Mouse (Mus musculus): ENCODE data around the gene Cgnl1. TPM values are rescaled to one million over a fixed set of nuclear protein-coding genes. Genes with fewer than 3 reads are reported as not detected.

The Cgnl1 gene
- total and polyA plus RNA-seq, 3 experiments = 0.03 TPM; not detected in 2

DNA sequence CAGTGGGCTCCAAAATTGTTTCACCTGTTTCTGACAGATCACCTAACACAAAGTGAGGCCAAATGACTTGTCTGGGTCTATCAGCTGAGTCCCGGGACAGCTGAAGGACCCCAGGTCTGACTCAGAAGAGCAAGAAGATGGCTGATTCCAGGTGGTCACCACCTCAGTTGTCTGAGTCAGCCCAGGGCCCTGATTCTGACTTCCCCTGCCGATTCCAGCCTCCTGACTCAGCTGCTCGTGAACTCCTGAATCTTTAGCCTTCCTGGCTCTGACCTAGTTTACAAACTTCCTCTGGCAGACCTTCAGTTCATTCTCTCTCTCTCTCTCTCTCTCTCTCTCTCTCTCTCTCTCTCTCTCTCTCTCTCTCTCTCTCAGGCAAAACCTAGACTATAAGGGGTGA lies 86.6 kb downstream of the Cgnl1 start:
- Histone ChIP-seq H3K36me3 (replicated peaks in 1 of 2; ENCODE audit: control insufficient read depth in 1 of 2, insufficient read depth in 1 of 2, low read length in 1 of 2) (no peaks in the 10 kb centered on the region), H3K9me3 (replicated peaks; ENCODE audit: low read length) (no peaks in the 10 kb centered on the region), H3K79me2 (replicated peaks; ENCODE audit: control insufficient read depth, extremely low read depth, insufficient read depth, poor library complexity, severe bottlenecking) (no peaks in the 10 kb centered on the region), H3K27ac (ENCODE audit: insufficient read depth, low read depth) (no peak overlapping the region), H3K9ac (ENCODE audit: insufficient read depth, low read depth) (no peak overlapping the region), H3K4me3 (replicated peaks in 1 of 3; ENCODE audit: low read depth in 2 of 3, low read length in 2 of 3, poor library complexity in 1 of 3) (no peak overlapping the region), H3K4me2 (ENCODE audit: insufficient read depth, low read depth, poor library complexity, severe bottlenecking) (no peak overlapping the region), H3K4me1 (ENCODE audit: control insufficient read depth in 1 of 2, insufficient read depth in 2 of 2) (peaks cover 3 to 14% of the 10 kb centered on the region in 2 experiments; a peak in 2 of 4 replicates), H3K27me3 (replicated peaks) (no peaks in the 10 kb centered on the region)
- no peak for TF ChIP-seq ZMIZ1 (IDR thresholded peaks at IDR 0.05; ENCODE audit: low read depth, low read length)
- TF ChIP-seq HCFC1 (IDR thresholded peaks at IDR 0.05; ENCODE audit: low read depth, low read length) = no peak
- TF ChIP-seq MAX (IDR thresholded peaks at IDR 0.05; ENCODE audit: low read length) = no peak
- TF ChIP-seq EP300 (IDR thresholded peaks at IDR 0.05; ENCODE audit: low read length) = no peak
- TF ChIP-seq USF1 (IDR thresholded peaks at IDR 0.05; ENCODE audit: low read depth, low read length) = no peak
- no peak for TF ChIP-seq USF2 (conservative IDR thresholded peaks at IDR 0.05; ENCODE audit: low read depth, low read length)
- no peak for TF ChIP-seq JUN (IDR thresholded peaks at IDR 0.05; ENCODE audit: insufficient read depth, low read depth, low read length)
- TF ChIP-seq ETS1 (conservative IDR thresholded peaks at IDR 0.05; ENCODE audit: low read depth, low read length) = no peak
- TF ChIP-seq ELF1 (IDR thresholded peaks at IDR 0.05; ENCODE audit: low read depth, low read length) = no peak
- no peak for TF ChIP-seq TCF12 (IDR thresholded peaks at IDR 0.05; ENCODE audit: low read depth, low read length)
- no peak for TF ChIP-seq NELFE (IDR thresholded peaks at IDR 0.05; ENCODE audit: low read depth, low read length)
- no peak for TF ChIP-seq ZC3H11A (IDR thresholded peaks at IDR 0.05; ENCODE audit: low read depth, low read length)
- TF ChIP-seq RCOR1 (conservative IDR thresholded peaks at IDR 0.05; ENCODE audit: low read depth, low read length) = no peak
- dilution Hi-C loops (cut with MboI; ENCODE audit: extremely low pct_ligation_motif_present, extremely low pct_unique_long_range_greater_than_20kb, low sequenced_read_pairs) (no loop called here), in situ Hi-C loops (cut with MboI; ENCODE audit: low pct_ligation_motif_present, low pct_unique_long_range_greater_than_20kb, low sequenced_read_pairs) (no loop called here)
- no peak for DNase-seq (ENCODE audit: extremely low read depth)

DNA sequence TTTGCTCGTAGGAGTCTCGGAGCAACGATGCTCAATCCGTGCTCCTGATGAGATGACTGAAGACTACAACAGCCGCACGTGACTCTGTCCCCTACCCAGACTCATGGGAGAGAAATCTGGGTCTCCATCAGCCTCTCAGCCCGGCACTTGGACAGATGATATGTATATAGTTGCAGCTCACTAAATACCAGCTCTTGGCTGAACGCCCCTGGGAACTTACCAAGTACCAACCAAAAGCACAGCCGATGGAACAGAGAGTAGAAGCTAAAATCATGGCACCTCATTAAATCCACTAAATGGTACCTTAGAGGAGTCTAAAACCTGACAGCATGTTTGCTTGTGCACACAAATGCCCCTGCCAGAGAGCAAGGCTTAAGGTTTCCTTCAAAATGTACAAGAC lies 91.0 kb downstream of the Cgnl1 start:
- in situ Hi-C loops (cut with MboI; ENCODE audit: low pct_ligation_motif_present, low pct_unique_long_range_greater_than_20kb, low sequenced_read_pairs) = no loop called here
- Histone ChIP-seq H3K4me3 (replicated peaks in 1 of 3; ENCODE audit: low read depth in 2 of 3, low read length in 2 of 3, poor library complexity in 1 of 3) (no peak overlapping the region), H3K9me3 (replicated peaks; ENCODE audit: low read length) (no peaks in the 10 kb centered on the region), H3K36me3 (replicated peaks in 1 of 2; ENCODE audit: control insufficient read depth in 1 of 2, insufficient read depth in 1 of 2, low read length in 1 of 2) (no peaks in the 10 kb centered on the region), H3K9ac (ENCODE audit: insufficient read depth, low read depth) (no peak overlapping the region), H3K4me1 (ENCODE audit: control insufficient read depth in 1 of 2, insufficient read depth in 2 of 2) (peaks cover 3 to 5% of the 10 kb centered on the region in 2 experiments; a peak in 2 of 4 replicates), H3K79me2 (replicated peaks; ENCODE audit: control insufficient read depth, extremely low read depth, insufficient read depth, poor library complexity, severe bottlenecking) (no peaks in the 10 kb centered on the region), H3K27ac (ENCODE audit: insufficient read depth, low read depth) (no peak overlapping the region), H3K27me3 (replicated peaks) (no peaks in the 10 kb centered on the region), H3K4me2 (ENCODE audit: insufficient read depth, low read depth, poor library complexity, severe bottlenecking) (no peak overlapping the region)
- TF ChIP-seq IRF4 (IDR thresholded peaks at IDR 0.05; ENCODE audit: low read depth, low read length) (no peak), ZMIZ1 (IDR thresholded peaks at IDR 0.05; ENCODE audit: low read depth, low read length) (no peak), SIN3A (IDR thresholded peaks at IDR 0.05; ENCODE audit: low read length) (no peak), EP300 (IDR thresholded peaks at IDR 0.05; ENCODE audit: low read length) (no peak), SMC3 (IDR thresholded peaks at IDR 0.05; ENCODE audit: low read depth, low read length) (no peak), UBTF (IDR thresholded peaks at IDR 0.05; ENCODE audit: low read depth, low read length) (no peak), CHD2 (IDR thresholded peaks at IDR 0.05; ENCODE audit: low read length) (no peak), USF2 (conservative IDR thresholded peaks at IDR 0.05; ENCODE audit: low read depth, low read length) (no peak), POLR2A (IDR thresholded peaks at IDR 0.05; ENCODE audit: low read depth, low read length) (no peak), ETS1 (conservative IDR thresholded peaks at IDR 0.05; ENCODE audit: low read depth, low read length) (no peak), TCF12 (IDR thresholded peaks at IDR 0.05; ENCODE audit: low read depth, low read length) (no peak), MXI1 (IDR thresholded peaks at IDR 0.05; ENCODE audit: low read depth, low read length) (no peak), JUND (conservative IDR thresholded peaks at IDR 0.05; ENCODE audit: low read depth, low read length) (no peak)
- dilution Hi-C loops (cut with MboI; ENCODE audit: extremely low pct_ligation_motif_present, extremely low pct_unique_long_range_greater_than_20kb, low sequenced_read_pairs) = no loop called here
- DNase-seq (ENCODE audit: extremely low read depth) = no peak
